Mouse (Mus musculus): ENCODE data around the gene Bsnd. TPM values are rescaled to one million over a fixed set of nuclear protein-coding genes. Genes with fewer than 3 reads are reported as not detected.

Gene Bsnd
- polyA plus RNA-seq, 1 experiment from 2014 or later: 40.6 TPM

GRCm38 (mm10) chr4:106438763-106439162 is 53.3 kb downstream of the Bsnd start:
- no peaks in the 10 kb centered on the region for H3K9me3 ChIP-seq (replicated peaks; ENCODE audit: low read length)
- H3K36me3 ChIP-seq (ENCODE audit: insufficient read depth, low read length): peaks cover 56% of the 10 kb centered on the region
- H3K4me3 ChIP-seq (replicated peaks; ENCODE audit: low read depth, low read length): no peak overlapping the region
- no peaks in the 10 kb centered on the region for H3K4me1 ChIP-seq (replicated peaks; ENCODE audit: insufficient read depth, low read length)
- DNase-seq (ENCODE audit: low spot score) (no peak), ATAC-seq (replicated peaks; ENCODE audit: low FRiP score, low read depth) (no peak)
- H3K9ac ChIP-seq (ENCODE audit: low read depth, low read length): no peak overlapping the region
- TF ChIP-seq CTCF (IDR thresholded peaks at IDR 0.05; ENCODE audit: low read depth): no peak
- H3K27me3 ChIP-seq (ENCODE audit: insufficient read depth, low read length): no peaks in the 10 kb centered on the region
- H3K27ac ChIP-seq: no peak overlapping the region
- H3K4me2 ChIP-seq (ENCODE audit: low read length): no peak overlapping the region
- WGBS: 87% methylated on average over 5 of the region's 5 CpGs

GRCm38 (mm10) chr4:106437207-106437606 is 54.9 kb downstream of the Bsnd start:
- H3K36me3 ChIP-seq (ENCODE audit: insufficient read depth, low read length): peaks cover 58% of the 10 kb centered on the region
- H3K4me2 ChIP-seq (ENCODE audit: low read length): no peak overlapping the region
- no peak overlapping the region for H3K9ac ChIP-seq (ENCODE audit: low read depth, low read length)
- ATAC-seq (replicated peaks; ENCODE audit: low FRiP score, low read depth) (no peak), DNase-seq (ENCODE audit: low spot score) (no peak)
- 93% methylated on average over 5 of the region's 5 CpGs for whole genome bisulfite sequencing
- no peaks in the 10 kb centered on the region for H3K9me3 ChIP-seq (replicated peaks; ENCODE audit: low read length)
- H3K4me3 ChIP-seq (replicated peaks; ENCODE audit: low read depth, low read length): no peak overlapping the region
- no peaks in the 10 kb centered on the region for H3K27me3 ChIP-seq (ENCODE audit: insufficient read depth, low read length)
- H3K27ac ChIP-seq: no peak overlapping the region
- no peak for TF ChIP-seq CTCF (IDR thresholded peaks at IDR 0.05; ENCODE audit: low read depth)
- no peaks in the 10 kb centered on the region for H3K4me1 ChIP-seq (replicated peaks; ENCODE audit: insufficient read depth, low read length)

GRCm38 (mm10) chr4:106436475-106436874 is 55.6 kb downstream of the Bsnd start:
- DNase-seq (ENCODE audit: low spot score): peak; percentile 62
- ATAC-seq (replicated peaks; ENCODE audit: low FRiP score, low read depth): no peak
- Histone ChIP-seq H3K4me1 (replicated peaks; ENCODE audit: insufficient read depth, low read length) (no peaks in the 10 kb centered on the region), H3K27me3 (ENCODE audit: insufficient read depth, low read length) (no peaks in the 10 kb centered on the region), H3K4me2 (ENCODE audit: low read length) (no peak overlapping the region), H3K9me3 (replicated peaks; ENCODE audit: low read length) (no peaks in the 10 kb centered on the region), H3K9ac (ENCODE audit: low read depth, low read length) (no peak overlapping the region), H3K36me3 (ENCODE audit: insufficient read depth, low read length) (peaks cover 61% of the 10 kb centered on the region), H3K27ac (no peak overlapping the region), H3K4me3 (replicated peaks; ENCODE audit: low read depth, low read length) (no peak overlapping the region)
- TF ChIP-seq CTCF (IDR thresholded peaks at IDR 0.05; ENCODE audit: low read depth): peak; percentile 80
- WGBS: 69% methylated on average over 4 of the region's 4 CpGs

- Histone ChIP-seq H3K9me3 (replicated peaks; ENCODE audit: low read length) (no peaks in the 10 kb centered on the region), H3K4me3 (replicated peaks; ENCODE audit: low read depth, low read length) (no peak overlapping the region), H3K27me3 (ENCODE audit: insufficient read depth, low read length) (no peaks in the 10 kb centered on the region), H3K9ac (ENCODE audit: low read depth, low read length) (no peak overlapping the region), H3K4me1 (replicated peaks; ENCODE audit: insufficient read depth, low read length) (no peaks in the 10 kb centered on the region), H3K27ac (no peak overlapping the region), H3K36me3 (ENCODE audit: insufficient read depth, low read length) (peaks cover 62% of the 10 kb centered on the region), H3K4me2 (ENCODE audit: low read length) (no peak overlapping the region)
- 87% methylated on average over 2 of the region's 2 CpGs for WGBS
- no peak for TF ChIP-seq CTCF (IDR thresholded peaks at IDR 0.05; ENCODE audit: low read depth)
- no peak for DNase-seq (ENCODE audit: low spot score)
- ATAC-seq (replicated peaks; ENCODE audit: low FRiP score, low read depth): no peak
These were observed 56.7 kb downstream of the Bsnd start for GRCm38 (mm10) chr4:106435426-106435825.

Other genes starting within 250 kb of the Bsnd start
- 10.4 and 12.2 TPM in 2 replicates for gene Usp24, start 176.1 kb downstream of the Bsnd start, polyA plus RNA-seq (2015; fragmentation: Nextera tagmentation; extraction: Ambion mirVana)
- 5.6 and 6.7 TPM in 2 replicates for gene Pcsk9, start 28.0 kb downstream of the Bsnd start, polyA plus RNA-seq (2015; fragmentation: Nextera tagmentation; extraction: Ambion mirVana)
- 6.3 and 6.5 TPM in 2 replicates for gene Dhcr24, start 68.8 kb upstream of the Bsnd start, polyA plus RNA-seq (2015; fragmentation: Nextera tagmentation; extraction: Ambion mirVana)
- not detected in 2 replicates for gene Lexm, start 125.0 kb upstream of the Bsnd start, polyA plus RNA-seq (2015; fragmentation: Nextera tagmentation; extraction: Ambion mirVana)
- 5.0 and 5.9 TPM in 2 replicates for gene Ttc22, start 130.1 kb upstream of the Bsnd start, polyA plus RNA-seq (2015; fragmentation: Nextera tagmentation; extraction: Ambion mirVana)
- 11.8 and 12.8 TPM in 2 replicates for gene Pars2, start 158.8 kb upstream of the Bsnd start, polyA plus RNA-seq (2015; fragmentation: Nextera tagmentation; extraction: Ambion mirVana)
- gene Ttc4, start 186.7 kb upstream of the Bsnd start, polyA plus RNA-seq (2015; fragmentation: Nextera tagmentation; extraction: Ambion mirVana): 63.7 and 64.0 TPM in 2 replicates
- gene Mroh7, start 238.6 kb upstream of the Bsnd start, polyA plus RNA-seq (2015; fragmentation: Nextera tagmentation; extraction: Ambion mirVana): 0.58 and 0.91 TPM in 2 replicates
- gene Fam151a, start 241.6 kb upstream of the Bsnd start, polyA plus RNA-seq (2015; fragmentation: Nextera tagmentation; extraction: Ambion mirVana): 8.8 and 11.4 TPM in 2 replicates

All from kidney, postnatal 0 days (tissue).